Mouse (Mus musculus): ENCODE measurements around the gene Wnt3.
A peak's percentile ranks its signal among the peaks of the same experiment; 100 is the strongest.
"Not testable (repeated sequence)": the region's sequence is repeated elsewhere in the genome, so short reads cannot be mapped to it uniquely, and the experiment has no call there.

Gene Wnt3

GRCm38 (mm10) chr11:103773387-103774227, at the start of gene Wnt3:
Wnt3 (plus strand) TSS chr11:103774150.
- DNase-seq (ENCODE audit: extremely low read depth, low read depth), result no peak

GRCm38 (mm10) chr11:103724331-103724771, 49.6 kb upstream of the Wnt3 start:
- DNase-seq (ENCODE audit: extremely low read depth, low read depth), result no peak

GRCm38 (mm10) chr11:103729282-103729985, 44.5 kb upstream of the Wnt3 start:
- no peak for DNase-seq (ENCODE audit: extremely low read depth, low read depth)

GRCm38 (mm10) chr11:103731594-103731993, 42.4 kb upstream of the Wnt3 start:
- no peak for DNase-seq (ENCODE audit: extremely low read depth, low read depth)

- no peak for DNase-seq (ENCODE audit: extremely low read depth, low read depth)
Measured at GRCm38 (mm10) chr11:103732306-103732705, 41.6 kb upstream of the Wnt3 start.

GRCm38 (mm10) chr11:103733069-103733468, 40.9 kb upstream of the Wnt3 start:
- no peak for DNase-seq (ENCODE audit: extremely low read depth, low read depth)

- DNase-seq (ENCODE audit: extremely low read depth, low read depth), result no peak
Measured at GRCm38 (mm10) chr11:103733961-103734360, 40.0 kb upstream of the Wnt3 start.

GRCm38 (mm10) chr11:103734411-103735045, 39.4 kb upstream of the Wnt3 start:
- no peak for DNase-seq (ENCODE audit: extremely low read depth, low read depth)

GRCm38 (mm10) chr11:103735046-103735781, 38.7 kb upstream of the Wnt3 start:
- DNase-seq (ENCODE audit: extremely low read depth, low read depth), result no peak

- no peak for DNase-seq (ENCODE audit: extremely low read depth, low read depth)
Measured at GRCm38 (mm10) chr11:103749306-103750089, 24.5 kb upstream of the Wnt3 start, which contains the start of gene Wnt9b. Wnt9b (minus strand) TSS chr11:103749821.

- no peak for DNase-seq (ENCODE audit: extremely low read depth, low read depth)
Measured at GRCm38 (mm10) chr11:103750612-103751011, 23.3 kb upstream of the Wnt3 start.

GRCm38 (mm10) chr11:103758054-103758453, 15.9 kb upstream of the Wnt3 start:
- DNase-seq (ENCODE audit: extremely low read depth, low read depth), result no peak

- DNase-seq (ENCODE audit: extremely low read depth, low read depth), result peak; percentile 41
Measured at GRCm38 (mm10) chr11:103758706-103759105, 15.2 kb upstream of the Wnt3 start.

- no peak for DNase-seq (ENCODE audit: extremely low read depth, low read depth)
Measured at GRCm38 (mm10) chr11:103760101-103760500, 13.8 kb upstream of the Wnt3 start.

GRCm38 (mm10) chr11:103760891-103761290, 13.1 kb upstream of the Wnt3 start:
- not testable (repeated sequence) for DNase-seq (ENCODE audit: extremely low read depth, low read depth)

- DNase-seq (ENCODE audit: extremely low read depth, low read depth), result peak; percentile 17
Measured at GRCm38 (mm10) chr11:103763410-103764163, 10.4 kb upstream of the Wnt3 start.

GRCm38 (mm10) chr11:103764601-103765000, 9.3 kb upstream of the Wnt3 start:
- no peak for DNase-seq (ENCODE audit: extremely low read depth, low read depth)

GRCm38 (mm10) chr11:103765556-103766011, 8.4 kb upstream of the Wnt3 start:
- no peak for DNase-seq (ENCODE audit: extremely low read depth, low read depth)

- no peak for DNase-seq (ENCODE audit: extremely low read depth, low read depth)
Measured at GRCm38 (mm10) chr11:103771160-103771817, 2.7 kb upstream of the Wnt3 start.
